Comparison of ENCODE assay signal across 11 mouse cellular contexts in the genomic region with DNA sequence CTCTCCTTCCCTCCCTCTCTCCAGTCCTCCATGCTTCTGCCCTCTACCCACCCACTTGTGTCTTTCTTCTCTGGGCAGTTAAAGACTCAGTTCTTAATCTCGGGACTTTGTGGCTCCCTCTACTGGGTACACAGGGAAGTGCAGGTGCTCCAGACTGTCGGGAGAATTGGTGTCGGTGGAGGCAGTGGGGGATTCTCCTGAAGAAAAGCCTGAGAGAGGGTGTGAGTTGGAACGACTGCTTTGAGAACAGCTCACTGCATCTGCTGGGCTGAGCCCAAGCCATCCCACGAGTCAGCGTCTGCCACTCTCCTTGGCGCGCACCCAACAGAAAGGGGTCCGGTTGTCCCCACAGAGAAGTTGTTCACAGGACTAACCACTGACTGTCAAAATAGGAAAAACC. TPM values are rescaled to one million over a fixed set of nuclear protein-coding genes. Genes with fewer than 3 reads are reported as not detected.
DNase-seq lines count a peak whose midpoint lies in the region; ATAC-seq and TF ChIP-seq lines count a peak whose summit lies in the region.
"Had no signal": no experiment of that assay in that cellular context is flagged by ENCODE, and none has a peak within 500 bp of the region (broad histone marks: within the 10 kb centered on the region; RNA-seq: fewer than 3 reads in every experiment).

No protein-coding gene starts in this region.

- no peak overlapping the region for H3K27ac ChIP-seq in liver, adult 2 months (replicated peaks; ENCODE audit: insufficient read depth, low read depth, low read length)
- H3K27ac ChIP-seq in liver, embryonic 11.5 days (ENCODE audit: low read depth, low read length): no peak overlapping the region
- H3K27ac ChIP-seq in limb, embryonic 11.5 days (replicated peaks; ENCODE audit: low read depth, low read length): no peak overlapping the region
- H3K27ac ChIP-seq in small intestine, adult 2 months (ENCODE audit: insufficient read depth, low read depth, low read length): no peak overlapping the region
- H3K27ac ChIP-seq: hindbrain, embryonic 15.5 days had no signal

- H3K79me2 ChIP-seq in liver, adult 2 months (ENCODE audit: control insufficient read depth, insufficient read depth, low read length): no peaks in the 10 kb centered on the region

- no peak for TF ChIP-seq POLR2A in liver, adult 2 months (IDR thresholded peaks at IDR 0.05; ENCODE audit: extremely low read depth, insufficient read depth, low read length)
- TF ChIP-seq POLR2A in small intestine, adult 2 months (IDR thresholded peaks at IDR 0.05; ENCODE audit: low read depth, low read length): no peak

- 45% methylated on average over 9 of the region's 9 CpGs for WGBS in liver, adult 2 months
- WGBS in liver, embryonic 11.5 days: 40% methylated on average over 9 of the region's 9 CpGs
- 52% methylated on average over 9 of the region's 9 CpGs for WGBS in limb, embryonic 11.5 days
- 44% methylated on average over 9 of the region's 9 CpGs for WGBS in small intestine, adult 2 months

- H3K4me2 ChIP-seq in liver, embryonic 11.5 days: no peak overlapping the region
- H3K4me2 ChIP-seq in limb, embryonic 11.5 days (ENCODE audit: low read depth, severe bottlenecking): no peak overlapping the region
- H3K4me2 ChIP-seq: hindbrain, embryonic 15.5 days had no signal

- peak; percentile 56 to 87 for DNase-seq in adrenal gland, adult (ENCODE audit: inconsistent age in 2 of 2, low spot score in 1 of 2)
- DNase-seq in adrenal gland, postnatal 4 days (ENCODE audit: low spot score in 2 of 2): no peak
- DNase-seq in liver, adult 2 months (ENCODE audit: extremely low read depth, low read depth, low spot score): no peak
- DNase-seq in liver, embryonic 11.5 days (ENCODE audit: low spot score): no peak
- DNase-seq in brain, adult 2 months (ENCODE audit: low read depth, low spot score): peak; percentile 67
- DNase-seq in frontal cortex, postnatal 25 days (ENCODE audit: low spot score in 2 of 2): peak; percentile 54 to 57
- DNase-seq in limb, embryonic 11.5 days (ENCODE audit: low spot score): peak; percentile 80

- H3K4me3 ChIP-seq in liver, adult 2 months (ENCODE audit: insufficient read depth, low read depth, low read length): no peak overlapping the region
- no peak overlapping the region for H3K4me3 ChIP-seq in liver, embryonic 11.5 days (ENCODE audit: low read depth, low read length)
- no peak overlapping the region for H3K4me3 ChIP-seq in limb, embryonic 11.5 days (ENCODE audit: low read depth, low read length)
- no peak overlapping the region for H3K4me3 ChIP-seq in small intestine, adult 2 months (ENCODE audit: low read depth, low read length)
- H3K4me3 ChIP-seq: hindbrain, embryonic 15.5 days; myocyte had no signal

- H3K27me3 ChIP-seq in liver, adult 2 months (ENCODE audit: control insufficient read depth, insufficient read depth, low read length): no peaks in the 10 kb centered on the region
- 0 out of 2 replicates have a peak, but pooled peaks cover 3% of the 10 kb centered on the region for H3K27me3 ChIP-seq in liver, embryonic 11.5 days (replicated peaks; ENCODE audit: control insufficient read depth, insufficient read depth, low read length)
- no peaks in the 10 kb centered on the region for H3K27me3 ChIP-seq in limb, embryonic 11.5 days (ENCODE audit: control insufficient read depth, insufficient read depth, low read length)
- H3K27me3 ChIP-seq in small intestine, adult 2 months (ENCODE audit: control insufficient read depth, insufficient read depth, low read length): no peaks in the 10 kb centered on the region
- H3K27me3 ChIP-seq: Patski had no signal

- no peaks in the 10 kb centered on the region for H3K36me3 ChIP-seq in liver, adult 2 months (ENCODE audit: control insufficient read depth, insufficient read depth, low read length)
- H3K36me3 ChIP-seq in liver, embryonic 11.5 days (ENCODE audit: control insufficient read depth, insufficient read depth, low read length): no peaks in the 10 kb centered on the region
- H3K36me3 ChIP-seq in limb, embryonic 11.5 days (ENCODE audit: control insufficient read depth, insufficient read depth, low read length): no peaks in the 10 kb centered on the region
- no peaks in the 10 kb centered on the region for H3K36me3 ChIP-seq in small intestine, adult 2 months (ENCODE audit: control insufficient read depth, insufficient read depth, low read length)
- H3K36me3 ChIP-seq: hindbrain, embryonic 15.5 days had no signal

- ATAC-seq in liver, embryonic 11.5 days (replicated peaks; ENCODE audit: low FRiP score): no peak
- no peak for ATAC-seq in limb, embryonic 11.5 days (ENCODE audit: insufficient number of reproducible peaks, low FRiP score, low TSS enrichment, low read depth)
- ATAC-seq: Patski had no signal

- peaks cover 3% of the 10 kb centered on the region; the same call in 1 of the 2 replicates for H3K4me1 ChIP-seq in liver, adult 2 months (ENCODE audit: control insufficient read depth, insufficient read depth, low read length)
- H3K4me1 ChIP-seq in liver, embryonic 11.5 days (replicated peaks; ENCODE audit: control insufficient read depth, insufficient read depth, low read length): no peaks in the 10 kb centered on the region
- H3K4me1 ChIP-seq in limb, embryonic 11.5 days (ENCODE audit: control insufficient read depth, insufficient read depth, low read length): no peaks in the 10 kb centered on the region
- peaks cover 10% of the 10 kb centered on the region for H3K4me1 ChIP-seq in small intestine, adult 2 months (ENCODE audit: control insufficient read depth, insufficient read depth, insufficient read length, low read length)
- H3K4me1 ChIP-seq: hindbrain, embryonic 15.5 days had no signal

- no peaks in the 10 kb centered on the region for H3K9me3 ChIP-seq in liver, embryonic 11.5 days (ENCODE audit: control insufficient read depth, low read length)
- H3K9me3 ChIP-seq in limb, embryonic 11.5 days (ENCODE audit: control insufficient read depth, low read length): peaks cover 3% of the 10 kb centered on the region; the same call in 1 of the 2 replicates
- H3K9me3 ChIP-seq: hindbrain, embryonic 15.5 days had no signal

- TF ChIP-seq CTCF in liver, adult 2 months (IDR thresholded peaks at IDR 0.05; ENCODE audit: low read depth, low read length): peak; percentile 80
- TF ChIP-seq CTCF in small intestine, adult 2 months (IDR thresholded peaks at IDR 0.05; ENCODE audit: extremely low read depth, insufficient read length, insufficient replicate concordance, low read depth, low read length): peak; percentile 85; the same call in 1 of the 2 replicates

- no peak overlapping the region for H3K9ac ChIP-seq in liver, adult 2 months (ENCODE audit: low read depth, low read length)
- no peak overlapping the region for H3K9ac ChIP-seq in liver, embryonic 11.5 days (ENCODE audit: low read depth, low read length)
- H3K9ac ChIP-seq in limb, embryonic 11.5 days (ENCODE audit: low read length): no peak overlapping the region
- H3K9ac ChIP-seq: hindbrain, embryonic 15.5 days had no signal

RNA-seq across cellular contexts. Expression of a gene that starts 28.5 kb away (rescaled TPM):
- 10 to 100 TPM; 37.5 to 39.2 TPM for total RNA-seq in adrenal gland, postnatal 4 days (2021)
- total RNA-seq in liver, adult 2 months (2014; rRNA removed): 14.4 and 25.8 TPM in 2 replicates
- 34.3 and 64.4 TPM in 2 replicates for polyA plus RNA-seq in liver, adult 2 months (2012; rRNA removed)
- 2.3 and 2.5 TPM in 2 replicates for polyA plus RNA-seq in liver, embryonic 11.5 days (2014; fragmentation: Nextera tagmentation; extraction: Ambion mirVana)
- polyA plus RNA-seq in limb, embryonic 11.5 days (2014; fragmentation: Nextera tagmentation; extraction: Ambion mirVana): 4.6 and 5.2 TPM in 2 replicates
- polyA plus RNA-seq in small intestine, adult 2 months (2012; rRNA removed): 29.3 and 48.8 TPM in 2 replicates

RNA-seq across cellular contexts. Expression of a gene that starts 33.2 kb away (rescaled TPM):
- total RNA-seq in adrenal gland, postnatal 4 days (2021): 10 to 100 TPM; 19.0 to 21.5 TPM
- 7.7 and 9.3 TPM in 2 replicates for total RNA-seq in liver, adult 2 months (2014; rRNA removed)
- 11.6 and 12.0 TPM in 2 replicates for polyA plus RNA-seq in liver, adult 2 months (2012; rRNA removed)
- 2.5 and 2.9 TPM in 2 replicates for polyA plus RNA-seq in liver, embryonic 11.5 days (2014; fragmentation: Nextera tagmentation; extraction: Ambion mirVana)
- 2.2 and 2.4 TPM in 2 replicates for polyA plus RNA-seq in limb, embryonic 11.5 days (2014; fragmentation: Nextera tagmentation; extraction: Ambion mirVana)
- 28.3 and 86.3 TPM in 2 replicates for polyA plus RNA-seq in small intestine, adult 2 months (2012; rRNA removed)

RNA-seq across cellular contexts. Expression of a gene that starts 54.1 kb away (rescaled TPM):
- total RNA-seq in adrenal gland, postnatal 4 days (2021): 1 to 10 TPM; 2.5 to 2.7 TPM
- 0.40 and 0.55 TPM in 2 replicates for total RNA-seq in liver, adult 2 months (2014; rRNA removed)
- 0.40 and 0.50 TPM in 2 replicates for polyA plus RNA-seq in liver, adult 2 months (2012; rRNA removed)
- polyA plus RNA-seq in liver, embryonic 11.5 days (2014; fragmentation: Nextera tagmentation; extraction: Ambion mirVana): 4.5 and 4.6 TPM in 2 replicates
- 5.3 and 8.7 TPM in 2 replicates for polyA plus RNA-seq in limb, embryonic 11.5 days (2014; fragmentation: Nextera tagmentation; extraction: Ambion mirVana)
- 0.51 and 0.81 TPM in 2 replicates for polyA plus RNA-seq in small intestine, adult 2 months (2012; rRNA removed)

Comparison
In these comparisons a context has a peak if more than half of its experiments do, and no peak if none do; other contexts are left out.
1. DNase-seq: peak in adrenal gland, adult (2 of 2), brain, adult 2 months (single experiment), frontal cortex, postnatal 25 days (2 of 2) and limb, embryonic 11.5 days (single experiment); none in adrenal gland, postnatal 4 days (0 of 2), liver, adult 2 months (single experiment) and liver, embryonic 11.5 days (single experiment).